Mouse (Mus musculus) gastrocnemius, postnatal 36 days (tissue): ENCODE results near the gene Stx8. TPM values are rescaled to one million over a fixed set of nuclear protein-coding genes. Genes with fewer than 3 reads are reported as not detected.
A peak's percentile ranks its signal among the peaks of the same experiment; 100 is the strongest.

Experiments used
- DNase-seq, 2 experiments: peaks; one replicate each; pipeline ENCODE4 v3.0.0; 2022
- intact Hi-C: fragments of 180-260 bp; cut with DNase I; formaldehyde crosslinking; loops from one replicate; pipeline ENCODE4 v1.15.1; 2025
- total RNA-seq, 2 experiments: library from RNA; stranded (reverse); gene quantifications; 2 replicates each; pipeline ENCODE4 v1.2.3; 2021

Gene Stx8
- total RNA-seq, 2 experiments from 2014 or later = 23.3 to 29.4 TPM

GRCm38 (mm10) chr11:68033331-68033926 lies 67.4 kb downstream of the Stx8 start:
- no peak for DNase-seq
- intact Hi-C loops = no loop called here

DNA sequence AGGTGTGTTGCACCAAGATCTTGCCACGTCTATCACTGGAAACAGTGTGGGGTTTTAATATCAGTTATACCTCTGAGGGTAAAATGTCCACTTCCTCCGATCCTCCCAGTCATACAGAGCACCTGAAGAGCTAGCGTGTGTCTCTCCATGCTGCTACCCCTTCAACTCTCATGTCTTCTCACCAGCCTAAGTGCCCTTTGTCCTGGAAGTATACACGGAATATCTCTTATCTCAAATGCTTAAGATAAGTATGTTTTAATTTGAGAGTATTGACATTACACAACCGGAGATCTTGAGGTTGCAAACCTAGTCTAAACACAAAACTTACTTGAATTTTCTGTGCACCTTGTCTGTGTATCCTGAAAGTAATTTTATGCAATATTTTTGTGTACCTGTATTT lies 68.4 kb downstream of the Stx8 start:
- no peak for DNase-seq
- intact Hi-C loops = no loop called here

DNA sequence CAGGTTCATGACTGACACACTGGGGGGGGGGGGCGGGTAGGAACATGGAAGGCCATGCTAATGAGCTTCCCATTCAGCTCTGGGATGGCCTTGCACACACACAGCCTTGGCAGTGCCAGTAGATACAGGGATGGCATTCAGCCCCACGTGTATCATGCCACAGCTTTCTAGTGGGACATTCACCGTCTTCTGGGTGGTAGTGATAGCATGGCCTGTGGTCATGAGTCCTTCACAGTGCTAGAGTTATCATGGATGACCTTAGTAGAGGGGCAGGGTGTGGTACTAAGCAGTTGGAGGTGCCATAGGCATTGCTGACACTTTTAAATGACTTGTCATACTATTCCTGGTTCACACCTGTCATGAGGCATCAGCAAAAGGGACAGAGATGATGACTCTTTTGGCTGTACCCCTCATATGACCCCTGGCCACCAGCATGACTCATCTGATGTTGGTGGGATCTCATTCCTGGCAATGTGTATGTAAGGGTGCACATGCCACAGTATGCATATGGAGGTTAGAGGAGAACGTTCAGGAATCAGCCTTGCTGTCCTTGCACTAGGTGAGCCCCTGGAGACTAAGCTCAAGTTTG lies 69.4 kb downstream of the Stx8 start:
- intact Hi-C loops = no loop called here
- no peak for DNase-seq

DNA sequence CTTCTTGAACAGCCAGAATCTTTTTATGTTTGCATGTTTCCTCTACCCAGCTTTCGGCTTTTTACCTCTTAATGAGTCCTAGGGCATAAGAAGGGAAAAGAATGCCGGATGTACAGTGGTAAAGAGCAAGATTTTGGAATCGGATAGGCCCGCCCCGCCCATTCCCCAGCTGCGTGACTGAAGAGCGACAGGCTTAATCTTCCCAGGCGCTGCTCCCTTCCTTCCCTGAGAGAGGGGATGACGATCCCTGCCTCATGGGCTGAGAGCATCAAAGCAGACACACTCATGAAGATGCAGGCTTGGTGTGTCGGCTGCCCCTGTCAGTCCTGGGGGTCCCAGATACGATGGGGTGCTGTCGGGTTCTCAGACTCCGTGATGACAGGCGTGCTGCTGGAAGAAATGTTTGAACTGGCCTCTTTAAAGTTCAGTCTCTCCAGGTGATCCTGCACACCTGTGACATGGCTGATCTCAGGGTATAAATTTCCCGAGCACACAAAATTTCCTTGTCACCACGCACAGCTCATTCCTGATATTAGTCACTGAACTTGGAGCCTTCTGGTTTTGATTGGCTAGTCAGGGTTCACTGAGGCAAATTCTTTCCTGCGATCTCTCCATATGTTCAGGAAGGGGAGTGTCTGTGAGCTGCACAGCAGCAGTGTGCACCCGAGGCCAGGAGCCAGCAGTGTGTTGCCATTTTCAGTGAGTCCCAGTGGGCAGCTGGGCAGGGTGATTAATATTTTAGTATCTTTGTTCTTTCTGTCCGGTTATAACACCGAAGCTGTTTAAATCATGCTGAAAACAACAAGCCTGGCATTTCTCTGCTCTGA lies 70.4 kb downstream of the Stx8 start:
- no peak for DNase-seq
- intact Hi-C loops = no loop called here

GRCm38 (mm10) chr11:68037093-68037492 lies 71.1 kb downstream of the Stx8 start:
- intact Hi-C loops = no loop called here

GRCm38 (mm10) chr11:68038101-68038500 lies 72.1 kb downstream of the Stx8 start:
- no peak for DNase-seq
- intact Hi-C loops = no loop called here

More at GRCm38 (mm10) chr11:68037093-68037492, 71.1 kb downstream of the Stx8 start:
- DNase-seq = no peak

- intact Hi-C loops = no loop called here
- no peak for DNase-seq
Measured at GRCm38 (mm10) chr11:68044181-68044580, 78.2 kb downstream of the Stx8 start.

- peak in 1 of 2 experiments; percentile 21 for DNase-seq
- intact Hi-C loops = no loop called here
Measured at GRCm38 (mm10) chr11:68046916-68047315, 80.9 kb downstream of the Stx8 start.

DNA sequence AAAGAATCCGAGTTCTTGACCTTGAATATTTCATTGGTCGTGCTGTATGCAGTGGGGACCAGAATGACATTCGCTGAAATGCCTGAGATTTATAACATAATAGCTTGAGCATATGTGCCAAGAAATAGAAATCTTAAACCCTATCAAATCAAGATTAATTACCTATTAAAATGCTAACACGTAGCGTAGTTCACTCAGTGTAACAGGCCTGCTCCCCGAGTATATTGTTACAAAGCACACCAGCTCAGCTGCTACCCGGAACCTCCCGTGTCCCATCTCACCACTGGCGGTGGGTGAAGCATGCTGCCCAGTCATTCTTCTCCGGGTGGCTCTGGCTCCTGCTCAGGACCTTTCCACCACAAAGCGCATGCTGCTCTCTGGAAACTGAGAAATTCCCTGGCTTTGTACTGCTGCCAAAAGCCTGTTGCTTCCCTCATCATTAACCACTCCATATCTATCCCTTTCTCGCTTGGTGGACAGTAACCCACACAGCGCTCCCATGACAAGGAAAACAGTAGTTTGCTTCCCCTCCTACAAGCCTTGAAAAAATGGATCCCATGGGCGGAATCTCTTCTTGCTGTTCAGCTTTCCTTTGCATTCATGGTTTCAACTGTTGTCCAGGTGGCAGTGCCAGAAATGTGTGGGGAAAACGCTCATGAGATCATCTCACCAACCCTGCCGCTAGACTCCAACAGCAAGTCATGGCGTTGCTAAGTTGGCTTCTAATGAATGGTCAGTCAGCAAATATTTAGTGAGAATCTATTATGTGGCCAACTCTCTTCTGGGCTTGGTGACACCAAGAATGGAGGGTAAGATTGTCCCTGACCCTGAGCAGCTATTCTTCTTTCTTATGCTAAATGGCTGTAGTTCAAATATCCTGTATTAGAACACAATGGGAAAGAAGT lies 83.5 kb downstream of the Stx8 start:
- intact Hi-C loops = no loop called here
- DNase-seq = no peak

GRCm38 (mm10) chr11:68050725-68051124 lies 84.7 kb downstream of the Stx8 start:
- intact Hi-C loops = no loop called here
- DNase-seq = no peak

DNA sequence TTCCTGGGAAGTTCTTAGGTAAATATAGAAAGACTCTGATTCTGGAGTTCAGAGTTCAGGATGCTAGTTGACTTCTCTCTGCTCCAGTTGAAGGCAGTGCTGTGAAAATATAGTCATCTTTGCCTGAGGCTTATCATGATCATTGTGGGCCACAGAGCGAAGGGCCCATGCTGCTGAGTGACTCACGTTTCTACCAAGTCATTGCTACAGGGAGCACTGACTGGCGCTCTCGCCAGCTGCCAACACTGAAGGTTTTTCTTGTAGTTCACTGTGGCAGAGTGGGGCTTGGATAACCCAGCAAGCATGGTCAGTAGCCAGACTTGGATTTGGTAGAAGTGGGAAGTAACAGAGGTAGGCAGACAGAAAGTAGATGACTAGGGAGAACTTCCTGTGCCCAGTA lies 85.3 kb downstream of the Stx8 start:
- intact Hi-C loops = no loop called here
- no peak for DNase-seq

- peak in 1 of 2 experiments; percentile 17 for DNase-seq
- intact Hi-C loops = no loop called here
Measured at GRCm38 (mm10) chr11:68058466-68059201, 92.6 kb downstream of the Stx8 start.

DNA sequence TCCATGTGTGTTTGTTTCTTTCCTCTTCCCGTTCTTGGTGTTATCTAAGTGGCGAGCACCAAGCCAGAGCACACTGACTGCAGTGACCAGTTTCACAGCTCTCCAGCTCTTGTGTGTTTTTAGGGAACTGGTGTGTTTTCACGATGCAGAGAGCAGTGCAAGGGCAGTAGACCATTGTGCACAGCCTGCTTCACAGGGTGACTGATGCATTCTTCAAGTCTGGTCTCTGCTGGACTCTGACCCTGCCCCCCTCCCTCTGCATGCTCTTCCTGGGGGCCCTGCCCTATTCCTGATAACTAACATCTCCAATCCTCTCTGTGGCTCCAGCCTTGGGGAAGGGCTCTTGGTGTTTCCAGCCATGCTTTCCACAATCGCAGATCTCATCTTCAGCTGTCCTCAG lies 94.7 kb downstream of the Stx8 start:
- intact Hi-C loops = no loop called here
- no peak for DNase-seq

DNA sequence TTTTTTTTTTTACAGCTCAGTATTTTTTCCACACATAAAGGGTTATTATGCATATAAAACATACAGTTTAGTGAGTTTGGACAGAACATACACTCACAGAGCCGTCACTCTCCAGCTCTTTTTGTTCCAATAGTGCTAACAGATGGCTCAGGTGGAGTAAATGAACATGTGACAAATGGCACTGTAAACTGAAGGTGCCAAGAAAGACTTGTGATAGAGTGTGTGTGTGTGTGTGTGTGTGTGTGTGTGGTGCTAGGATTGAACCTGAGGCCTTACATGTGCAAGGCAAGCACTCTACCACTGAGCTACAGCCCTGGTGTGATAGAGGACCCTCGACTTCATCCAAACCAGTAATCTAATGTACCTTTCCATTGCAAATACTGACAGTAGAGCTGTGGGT lies 96.1 kb downstream of the Stx8 start:
- DNase-seq = no peak
- intact Hi-C loops = no loop called here

- intact Hi-C loops = no loop called here
- DNase-seq = no peak
Measured at GRCm38 (mm10) chr11:68067806-68068205, 101.8 kb downstream of the Stx8 start.

GRCm38 (mm10) chr11:68070086-68070485 lies 104.1 kb downstream of the Stx8 start:
- intact Hi-C loops = no loop called here
- no peak for DNase-seq

GRCm38 (mm10) chr11:68071836-68072235 lies 105.8 kb downstream of the Stx8 start:
- intact Hi-C loops = no loop called here

GRCm38 (mm10) chr11:68072597-68073210 lies 106.7 kb downstream of the Stx8 start:
- DNase-seq = no peak
- intact Hi-C loops = no loop called here

More at GRCm38 (mm10) chr11:68071836-68072235, 105.8 kb downstream of the Stx8 start:
- no peak for DNase-seq

DNA sequence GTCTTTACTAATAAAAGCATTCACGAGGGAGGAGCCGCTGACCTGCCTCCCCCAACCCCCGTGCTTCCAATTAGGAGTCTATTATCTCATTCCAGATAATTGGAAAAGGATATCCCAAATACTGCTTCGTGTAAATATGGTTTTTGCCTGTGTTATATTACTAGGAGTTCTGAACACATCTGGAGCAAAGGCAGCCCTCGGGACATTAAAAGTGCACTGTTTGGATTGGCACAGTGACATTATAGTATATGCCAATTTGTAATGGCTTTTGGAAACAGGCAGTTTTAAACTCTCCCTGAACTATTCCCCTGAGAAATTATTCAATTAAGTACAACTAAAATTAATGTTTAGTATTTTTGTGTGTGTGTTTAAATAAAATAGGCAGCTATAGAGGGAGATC lies 108.7 kb downstream of the Stx8 start:
- no peak for DNase-seq
- intact Hi-C loops = no loop called here

DNA sequence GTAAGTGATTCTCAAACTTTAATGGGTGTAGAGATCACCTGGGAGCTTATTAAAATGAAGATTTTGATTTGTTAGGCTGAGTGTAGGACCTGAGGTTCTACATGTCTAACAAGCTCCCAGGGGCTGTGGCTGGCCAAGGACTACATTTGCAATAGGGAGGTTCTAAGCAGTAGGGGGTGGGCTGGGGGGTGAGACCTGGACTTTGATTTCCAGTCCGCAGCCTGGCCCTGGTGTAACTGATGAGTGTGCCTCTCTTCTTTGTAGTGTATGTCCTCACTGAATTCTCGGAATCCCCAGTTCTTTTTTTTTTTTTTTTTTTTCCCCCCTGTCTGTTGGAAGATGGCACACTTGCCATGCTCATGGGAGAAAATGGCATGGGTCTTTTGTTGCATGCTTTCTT lies 109.3 kb downstream of the Stx8 start:
- intact Hi-C loops = no loop called here
- no peak for DNase-seq
